Mouse (Mus musculus): Measurements from ENCODE around the gene Duox1. TPM values are rescaled to one million over a fixed set of nuclear protein-coding genes. Genes with fewer than 3 reads are reported as not detected.

Duox1 gene
- total and polyA plus RNA-seq, 3 experiments = not detected

DNA sequence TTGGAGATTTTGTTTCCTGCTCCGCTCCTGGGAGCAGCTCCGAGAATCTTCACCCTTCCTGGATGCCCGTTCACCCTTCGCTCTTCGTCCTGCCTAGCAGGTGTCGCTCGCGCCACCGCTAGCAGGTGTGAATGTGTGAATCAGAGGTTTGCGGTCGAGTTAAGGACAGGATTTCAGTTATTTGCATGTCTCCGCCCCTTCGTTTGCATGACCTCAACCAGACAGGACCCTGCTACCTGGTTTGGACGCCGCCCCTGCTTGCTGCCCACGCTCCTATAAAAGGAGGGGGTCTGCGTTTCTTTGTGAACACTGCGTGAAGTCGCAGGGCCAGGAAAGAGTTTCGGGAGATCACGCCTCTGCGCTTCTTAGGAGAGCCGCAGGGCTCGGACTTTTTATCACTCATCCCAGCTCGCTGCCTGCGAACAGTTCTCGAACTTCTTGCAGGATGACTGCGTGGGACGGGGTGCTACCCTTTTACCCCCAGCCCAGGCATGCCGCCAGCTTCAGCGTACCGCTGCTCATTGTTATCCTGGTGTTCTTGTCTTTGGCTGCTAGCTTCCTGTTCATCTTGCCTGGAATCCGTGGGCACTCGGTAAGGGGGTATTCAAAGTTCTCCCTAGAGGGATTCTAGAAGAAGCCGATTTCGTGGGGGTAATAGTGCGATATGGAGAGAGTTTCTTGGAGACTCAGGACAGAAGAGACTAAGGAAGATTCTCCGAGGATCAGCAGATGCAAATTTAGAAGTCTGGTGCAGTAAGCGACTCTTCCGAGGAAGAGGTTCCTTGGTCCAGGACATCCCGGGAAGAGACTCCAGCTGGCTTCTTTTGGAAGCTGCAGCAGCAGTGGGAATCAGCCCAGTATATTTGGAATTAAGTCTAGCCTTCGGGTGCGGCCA is 16.6 kb upstream of the Duox1 start, which contains the start of gene Duoxa2:
Gene Duoxa2 (plus strand): TSS at position 305 of the 895 bp plus-strand sequence.
- in situ Hi-C loops (cut with MboI; ENCODE audit: low pct_ligation_motif_present, low pct_unique_long_range_greater_than_20kb, low sequenced_read_pairs) = loop anchor here (5.0 kb wide), 1 partner anchor 107 kb away; no protein-coding TSS in a partner anchor
- no peak within 1 kb of the TSS for H3K9ac ChIP-seq (ENCODE audit: insufficient read depth, low read depth)
- H3K36me3 ChIP-seq (replicated peaks in 1 of 2; ENCODE audit: control insufficient read depth in 1 of 2, insufficient read depth in 1 of 2, low read length in 1 of 2) = no peaks in the 10 kb centered on the region
- H3K4me2 ChIP-seq (ENCODE audit: insufficient read depth, low read depth, poor library complexity, severe bottlenecking) = no peak within 1 kb of the TSS
- peaks cover 4% of the 10 kb centered on the region for H3K9me3 ChIP-seq (replicated peaks; ENCODE audit: low read length)
- H3K79me2 ChIP-seq (replicated peaks; ENCODE audit: control insufficient read depth, extremely low read depth, insufficient read depth, poor library complexity, severe bottlenecking) = no peaks in the 10 kb centered on the region
- no peaks in the 10 kb centered on the region for H3K4me1 ChIP-seq (ENCODE audit: control insufficient read depth in 1 of 2, insufficient read depth in 2 of 2)
- dilution Hi-C loops (cut with MboI; ENCODE audit: extremely low pct_ligation_motif_present, extremely low pct_unique_long_range_greater_than_20kb, low sequenced_read_pairs) = no loop called here
- H3K27me3 ChIP-seq (replicated peaks) = peaks cover 11% of the 10 kb centered on the region
- no peak within 1 kb of the TSS for H3K4me3 ChIP-seq (replicated peaks in 1 of 3; ENCODE audit: low read depth in 2 of 3, low read length in 2 of 3, poor library complexity in 1 of 3)
- H3K27ac ChIP-seq (ENCODE audit: insufficient read depth, low read depth) = no peak within 1 kb of the TSS
- no peak for DNase-seq (ENCODE audit: extremely low read depth)
- TF ChIP-seq PAX5 (IDR thresholded peaks at IDR 0.05; ENCODE audit: low read length) (no peak), POLR2AphosphoS2 (IDR thresholded peaks at IDR 0.05; ENCODE audit: low read depth, low read length) (no peak), NRF1 (IDR thresholded peaks at IDR 0.05; ENCODE audit: low read depth, low read length) (no peak), USF2 (conservative IDR thresholded peaks at IDR 0.05; ENCODE audit: low read depth, low read length) (no peak), NELFE (IDR thresholded peaks at IDR 0.05; ENCODE audit: low read depth, low read length) (no peak), ZC3H11A (IDR thresholded peaks at IDR 0.05; ENCODE audit: low read depth, low read length) (no peak), CTCF (conservative IDR thresholded peaks at IDR 0.05 in 1 of 2, IDR thresholded peaks at IDR 0.05 in 1 of 2; ENCODE audit: low read depth in 2 of 2, low read length in 2 of 2) (no peak), JUN (IDR thresholded peaks at IDR 0.05; ENCODE audit: insufficient read depth, low read depth, low read length) (no peak), ZNF384 (IDR thresholded peaks at IDR 0.05; ENCODE audit: low read depth, low read length) (no peak)

DNA sequence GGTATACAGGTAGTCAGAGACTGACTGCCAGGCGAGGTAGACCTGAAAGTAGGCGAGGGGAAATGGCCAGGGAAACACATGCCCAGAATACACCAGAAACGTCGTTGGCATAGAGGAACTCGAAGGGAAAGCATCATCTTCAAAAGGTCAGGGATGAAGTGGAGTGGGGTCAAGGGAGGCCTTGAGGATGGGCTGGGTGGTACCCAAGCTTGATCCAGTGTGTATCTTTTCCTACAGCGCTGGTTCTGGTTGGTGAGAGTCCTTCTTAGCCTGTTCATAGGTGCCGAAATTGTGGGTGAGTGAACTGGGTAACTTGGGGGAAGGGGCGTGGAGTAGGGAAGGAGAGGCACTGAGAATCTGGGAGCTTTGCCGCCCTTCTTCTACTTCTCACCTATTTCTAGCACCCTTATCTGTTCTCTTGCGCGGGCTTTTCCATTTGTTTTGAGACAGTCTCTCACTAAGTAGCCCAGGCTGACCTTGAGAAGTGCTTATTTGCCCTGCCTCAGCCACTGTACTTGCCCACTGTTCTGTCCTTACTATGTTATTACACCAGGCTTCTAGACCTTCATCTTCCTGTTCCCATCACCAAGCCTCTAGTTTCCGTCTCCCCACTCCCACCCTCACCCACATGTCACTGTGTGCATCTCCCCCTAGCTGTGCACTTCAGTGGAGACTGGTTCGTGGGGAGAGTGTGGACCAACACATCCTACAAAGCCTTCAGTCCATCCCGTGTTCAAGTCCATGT is 15.4 kb upstream of the Duox1 start:
- dilution Hi-C loops (cut with MboI; ENCODE audit: extremely low pct_ligation_motif_present, extremely low pct_unique_long_range_greater_than_20kb, low sequenced_read_pairs) (no loop called here), in situ Hi-C loops (cut with MboI; ENCODE audit: low pct_ligation_motif_present, low pct_unique_long_range_greater_than_20kb, low sequenced_read_pairs) (loop anchor here (5.0 to 10.0 kb wide), 2 partner anchors 108 to 235 kb away; no protein-coding TSS in a partner anchor)
- H3K4me3 ChIP-seq (replicated peaks in 1 of 3; ENCODE audit: low read depth in 2 of 3, low read length in 2 of 3, poor library complexity in 1 of 3) = no peak overlapping the region
- H3K4me2 ChIP-seq (ENCODE audit: insufficient read depth, low read depth, poor library complexity, severe bottlenecking) = no peak overlapping the region
- no peaks in the 10 kb centered on the region for H3K4me1 ChIP-seq (ENCODE audit: control insufficient read depth in 1 of 2, insufficient read depth in 2 of 2)
- no peak overlapping the region for H3K9ac ChIP-seq (ENCODE audit: insufficient read depth, low read depth)
- H3K36me3 ChIP-seq (replicated peaks in 1 of 2; ENCODE audit: control insufficient read depth in 1 of 2, insufficient read depth in 1 of 2, low read length in 1 of 2) = no peaks in the 10 kb centered on the region
- H3K79me2 ChIP-seq (replicated peaks; ENCODE audit: control insufficient read depth, extremely low read depth, insufficient read depth, poor library complexity, severe bottlenecking) = no peaks in the 10 kb centered on the region
- H3K9me3 ChIP-seq (replicated peaks; ENCODE audit: low read length) = peaks cover 4% of the 10 kb centered on the region
- H3K27me3 ChIP-seq (replicated peaks) = peaks cover 12% of the 10 kb centered on the region
- H3K27ac ChIP-seq (ENCODE audit: insufficient read depth, low read depth) = no peak overlapping the region
- TF ChIP-seq SMC3 (IDR thresholded peaks at IDR 0.05; ENCODE audit: low read depth, low read length) (no peak), SIN3A (IDR thresholded peaks at IDR 0.05; ENCODE audit: low read length) (no peak), RAD21 (IDR thresholded peaks at IDR 0.05; ENCODE audit: low read depth, low read length) (no peak), ETS1 (conservative IDR thresholded peaks at IDR 0.05; ENCODE audit: low read depth, low read length) (no peak), MXI1 (IDR thresholded peaks at IDR 0.05; ENCODE audit: low read depth, low read length) (no peak), ZMIZ1 (IDR thresholded peaks at IDR 0.05; ENCODE audit: low read depth, low read length) (no peak), JUN (IDR thresholded peaks at IDR 0.05; ENCODE audit: insufficient read depth, low read depth, low read length) (no peak), POLR2AphosphoS2 (IDR thresholded peaks at IDR 0.05; ENCODE audit: low read depth, low read length) (no peak), HCFC1 (IDR thresholded peaks at IDR 0.05; ENCODE audit: low read depth, low read length) (no peak), CHD1 (IDR thresholded peaks at IDR 0.05; ENCODE audit: low read depth, low read length) (no peak), MAZ (IDR thresholded peaks at IDR 0.05; ENCODE audit: low read depth, low read length) (no peak)
- no peak for DNase-seq (ENCODE audit: extremely low read depth)

All from CH12.LX (cell line).